Mouse (Mus musculus): Measurements from ENCODE around the gene Cap2.

DNA sequence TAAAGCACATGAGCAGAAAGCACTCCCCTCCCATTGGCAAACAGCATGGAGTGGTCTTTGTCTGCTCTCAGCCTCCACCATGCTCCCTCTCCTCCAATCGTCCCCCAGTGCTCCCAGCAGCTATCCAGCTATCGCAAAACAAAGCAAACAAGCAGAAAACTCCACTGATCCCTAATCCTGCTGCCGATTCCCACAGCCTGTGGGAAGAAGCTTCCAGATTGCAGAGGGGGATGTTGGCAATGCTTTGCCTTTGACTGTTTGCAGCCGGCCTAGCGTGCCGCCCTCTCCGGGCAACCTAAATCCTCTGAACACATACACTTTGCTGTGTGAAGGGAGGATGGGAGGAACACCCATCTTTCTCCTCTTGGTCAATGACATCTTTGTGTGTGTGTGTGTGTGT lies 83.2 kb downstream of the Cap2 start:
- no peak for TF ChIP-seq CTCF (IDR thresholded peaks at IDR 0.05; ENCODE audit: control insufficient read depth, insufficient read depth, insufficient read length)
- no peak for TF ChIP-seq MYOG (IDR thresholded peaks at IDR 0.05; ENCODE audit: control insufficient read depth, extremely low read depth, insufficient read length)
- TF ChIP-seq USF1 (IDR thresholded peaks at IDR 0.05; ENCODE audit: low read depth) = no peak

Measured in C2C12 (cell line).